Mouse (Mus musculus) heart, postnatal 4 days (tissue): ENCODE data around the gene Tor1b. TPM values are rescaled to one million over a fixed set of nuclear protein-coding genes. Genes with fewer than 3 reads are reported as not detected.

Source experiments
- DNase-seq: peaks from one replicate; pipeline ENCODE4 v3.0.0; 2021
- total RNA-seq, 2 experiments: library from RNA; stranded (reverse); gene quantifications; 2 replicates each; pipeline ENCODE4 v1.2.3; 2021

Tor1b gene
- total RNA-seq, 2 experiments from 2014 or later = 35.3 to 35.7 TPM

DNA sequence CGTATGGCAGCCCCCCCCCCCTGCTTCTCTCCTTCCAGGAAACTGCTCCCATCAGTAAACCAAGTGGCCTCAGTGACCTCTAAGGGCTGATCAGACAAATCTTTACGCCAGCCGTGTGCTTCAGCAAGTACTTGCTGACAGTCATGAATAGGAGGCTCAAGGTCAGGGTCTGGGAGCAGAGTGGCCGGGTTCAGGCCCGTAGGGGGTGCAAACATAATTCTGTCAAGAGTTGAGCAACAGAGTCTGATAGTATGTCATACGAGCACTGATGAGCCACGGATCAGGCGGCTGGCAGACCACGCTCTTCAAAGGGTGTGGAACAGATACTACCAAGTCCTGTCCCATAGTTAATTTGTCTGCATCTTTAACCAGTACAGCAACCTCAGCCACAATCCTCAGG lies 37.5 kb downstream of the Tor1b start:
- DNase-seq = no peak

DNA sequence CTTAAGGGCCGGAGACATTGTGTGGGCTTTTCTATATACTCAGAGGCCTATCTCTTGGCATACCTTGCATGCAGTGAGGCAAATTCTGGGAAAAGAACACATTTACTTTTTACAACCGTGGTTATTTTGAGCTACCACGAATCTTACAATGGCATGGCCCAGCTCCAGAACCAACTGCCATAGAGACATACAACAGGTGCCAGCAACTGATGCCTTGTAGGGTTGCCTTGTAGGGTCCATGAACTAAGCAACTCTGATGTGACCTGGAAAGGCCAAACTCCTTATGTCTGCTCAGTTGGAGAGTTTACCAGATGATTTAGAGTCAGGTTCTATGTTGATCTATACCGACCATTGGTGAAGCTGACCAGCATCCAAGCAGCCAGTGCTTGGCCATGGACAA lies 42.1 kb downstream of the Tor1b start:
- no peak for DNase-seq

DNA sequence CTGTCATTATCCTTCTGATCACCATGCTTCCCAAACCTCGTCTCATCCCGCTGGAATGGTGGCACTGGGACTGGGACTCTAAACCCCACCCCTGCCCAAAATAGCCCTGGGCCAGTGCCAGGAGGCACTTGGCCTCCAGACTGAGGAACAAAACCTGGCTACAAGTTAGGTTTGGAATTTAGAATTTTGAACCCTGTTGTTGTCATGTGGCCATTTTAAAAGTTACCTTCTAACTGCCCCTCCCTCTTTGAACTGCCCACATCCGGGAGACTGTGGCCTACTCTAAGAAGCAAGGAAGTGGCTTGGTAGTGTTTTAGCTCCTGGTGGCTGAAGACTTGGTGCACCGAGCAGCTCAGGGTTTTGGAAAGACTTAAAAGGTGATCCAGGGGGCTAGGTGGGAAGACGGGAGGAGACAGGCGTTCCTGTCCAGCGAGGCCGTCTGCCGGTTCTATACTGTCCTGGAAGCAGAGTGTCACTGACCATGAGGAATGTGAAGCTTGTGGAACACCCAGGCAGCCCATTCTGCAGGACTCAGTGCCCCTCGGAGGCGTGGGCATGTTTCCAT lies 42.8 kb downstream of the Tor1b start:
- peak; percentile 84 for DNase-seq

DNA sequence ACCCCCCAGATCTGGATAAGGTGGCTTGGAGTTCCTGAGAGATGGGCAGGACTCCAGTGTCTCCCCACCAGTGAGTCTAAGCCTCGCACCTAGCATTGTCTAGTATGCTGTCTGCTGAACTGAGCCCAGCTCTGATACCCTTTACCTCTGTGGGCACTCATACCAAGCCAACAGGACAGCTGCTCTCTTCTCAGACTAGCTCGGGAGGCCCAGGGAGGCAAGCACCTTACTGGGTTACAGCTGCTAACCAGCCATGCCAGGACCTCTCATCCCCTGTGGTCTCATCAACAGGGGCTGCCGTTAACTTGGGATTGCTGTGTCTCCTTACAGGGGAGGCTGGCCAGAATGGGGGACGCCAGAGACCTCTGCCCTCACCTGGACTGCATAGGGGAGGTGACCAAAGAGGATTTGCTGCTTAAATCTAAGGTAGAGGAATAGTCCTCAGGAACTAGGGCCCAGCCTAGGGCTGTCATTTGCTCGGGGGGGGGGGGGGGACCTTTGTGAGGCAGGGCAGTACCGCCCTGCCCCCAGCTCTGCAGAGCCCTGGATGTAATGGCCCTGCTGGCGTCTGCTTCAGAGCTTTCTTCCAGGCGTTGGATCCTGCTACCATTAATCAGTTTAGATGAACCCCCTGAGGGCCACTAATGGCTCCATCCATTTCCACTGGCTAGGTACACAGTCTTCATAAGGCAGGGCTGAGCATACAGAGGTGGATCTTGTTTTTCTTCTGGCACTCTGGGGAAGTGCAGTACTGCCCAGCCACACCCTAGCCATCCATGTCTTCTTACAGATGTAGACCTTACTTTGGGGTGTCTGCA lies 45.9 kb downstream of the Tor1b start:
- DNase-seq = no peak

DNA sequence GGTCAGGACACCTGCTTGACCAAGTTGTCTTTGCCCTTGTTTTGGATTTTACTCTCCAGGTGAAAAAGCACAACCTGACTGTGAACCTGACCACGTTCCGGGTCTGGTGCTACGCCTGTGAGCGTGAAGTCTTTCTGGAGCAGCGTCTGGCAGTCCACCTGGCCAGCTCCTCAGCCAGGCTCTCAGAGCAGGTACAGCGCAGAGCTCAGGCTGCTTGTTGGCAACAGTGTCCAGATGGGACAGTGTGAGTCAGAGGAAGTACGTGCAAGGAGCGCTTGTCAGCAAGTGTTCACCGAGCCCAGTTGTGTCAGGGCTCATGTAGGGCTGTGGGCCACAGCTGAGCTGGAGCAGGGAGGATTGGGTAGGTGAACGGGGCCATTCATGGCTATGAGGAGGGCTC lies 50.1 kb downstream of the Tor1b start:
- no peak for DNase-seq

DNA sequence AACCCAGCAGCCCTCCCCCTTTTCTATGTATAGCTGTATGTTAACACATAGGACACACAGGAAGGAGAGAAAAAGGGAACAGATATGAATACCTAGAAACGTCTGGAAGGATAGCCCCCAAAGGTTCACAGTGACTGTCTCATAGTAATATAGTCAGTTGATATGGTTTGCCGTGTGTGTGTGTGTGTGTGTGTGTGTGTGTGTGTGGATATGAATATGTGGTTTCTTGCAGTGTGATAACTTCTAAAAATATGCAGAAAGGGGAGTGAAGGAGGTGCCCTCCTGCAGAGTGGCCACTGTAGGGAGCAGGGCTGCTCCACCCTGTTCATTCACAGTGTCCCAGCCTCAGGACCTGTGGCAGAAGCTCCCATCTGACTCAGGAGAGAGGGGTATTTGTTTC lies 52.7 kb downstream of the Tor1b start:
- DNase-seq = no peak

DNA sequence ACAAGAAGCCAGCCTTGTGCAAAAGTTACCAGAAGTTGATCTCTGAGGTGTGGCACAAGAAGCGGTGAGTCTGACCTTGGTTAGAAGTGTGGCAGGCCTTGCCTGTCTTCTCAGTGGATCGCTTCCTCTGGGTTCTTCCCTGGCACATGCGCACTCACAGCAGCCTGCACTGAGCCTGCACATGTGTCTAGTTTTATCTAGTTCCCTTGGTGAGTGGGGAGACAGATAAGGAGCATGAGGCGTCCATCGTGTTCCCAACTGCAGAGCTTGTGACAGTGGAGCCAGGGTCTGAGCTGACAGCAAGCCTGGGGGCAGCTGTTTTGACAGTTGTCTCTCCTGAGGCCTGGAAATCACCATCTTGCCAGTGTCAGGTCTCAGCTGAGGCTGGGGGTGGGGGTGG lies 53.7 kb downstream of the Tor1b start:
- peak; percentile 74 for DNase-seq

DNA sequence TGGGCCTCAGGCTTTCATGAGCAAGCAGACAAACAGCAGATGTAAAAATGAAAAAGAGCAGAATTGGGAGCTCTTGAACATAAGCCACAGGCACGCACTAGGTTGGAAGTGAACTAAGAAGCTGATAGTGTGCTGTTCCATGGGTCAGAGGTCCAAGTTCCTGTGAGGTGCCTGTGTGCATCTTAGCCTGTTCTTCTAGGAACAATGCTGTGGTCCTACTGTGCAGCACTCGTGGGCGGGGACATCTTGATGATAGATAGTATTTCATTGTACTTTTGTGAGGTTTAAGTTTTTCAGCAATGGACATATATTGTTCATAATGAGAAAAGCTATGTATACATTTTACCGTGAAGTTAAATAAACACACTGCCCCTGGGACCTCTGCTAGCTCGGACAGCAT lies 54.4 kb downstream of the Tor1b start:
- DNase-seq = no peak

Other genes with a start within 250 kb of the Tor1b start
- 1 to 10 TPM; 2.6 to 4.0 TPM for gene 1700001O22Rik, start 149.3 kb upstream of the Tor1b start, total RNA-seq
- gene Ntmt1, start 145.1 kb upstream of the Tor1b start, total RNA-seq = 10 to 100 TPM; 51.7 to 54.5 TPM
- 10 to 100 TPM; 11.7 to 13.2 TPM for gene Asb6, start 122.6 kb upstream of the Tor1b start, total RNA-seq
- gene Prrx2, start 118.0 kb upstream of the Tor1b start, total RNA-seq = 1 to 10 TPM; 8.7 to 9.4 TPM
- gene Ptges, start 23.1 kb upstream of the Tor1b start, total RNA-seq = 1 to 10 TPM; 2.1 to 3.5 TPM
- gene Tor1a, start 15.0 kb downstream of the Tor1b start, total RNA-seq = 10 to 100 TPM; 20.5 to 20.6 TPM
- gene BC005624, start 29.2 kb downstream of the Tor1b start, total RNA-seq = 10 to 100 TPM; 18.1 TPM
- 10 to 100 TPM; 58.5 to 69.1 TPM for gene Usp20, start 29.3 kb downstream of the Tor1b start, total RNA-seq
- gene Fnbp1, start 189.0 kb downstream of the Tor1b start, total RNA-seq = 10 to 100 TPM; 52.9 to 59.1 TPM
- gene Gpr107, start 199.4 kb downstream of the Tor1b start, total RNA-seq = 10 to 100 TPM; 41.6 to 43.0 TPM